9 mouse cellular contexts compared by ENCODE assay signal in the genomic region with DNA sequence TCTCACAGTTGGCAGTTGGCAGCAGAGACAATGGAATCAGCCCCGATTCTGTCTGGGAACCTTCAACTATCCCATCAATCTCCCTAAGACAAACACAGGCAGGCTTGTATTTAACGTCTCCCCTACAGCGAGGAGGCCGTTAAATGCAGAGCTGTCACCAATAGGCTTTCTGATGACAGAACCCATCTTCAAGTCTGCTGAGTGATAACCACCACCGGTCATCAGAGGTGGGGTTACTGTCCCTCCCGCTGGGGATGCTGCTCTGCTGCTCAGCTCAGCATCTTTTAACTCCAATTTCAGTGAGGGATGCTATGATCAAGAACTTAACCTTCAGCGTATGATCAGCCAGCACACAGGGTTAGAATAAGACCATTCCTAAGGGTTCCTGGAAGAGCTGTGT. TPM values are rescaled to one million over a fixed set of nuclear protein-coding genes. Genes with fewer than 3 reads are reported as not detected.
DNase-seq lines count a peak whose midpoint lies in the region; ATAC-seq and TF ChIP-seq lines count a peak whose summit lies in the region.
"Had no signal": no experiment of that assay in that cellular context is flagged by ENCODE, and none has a peak within 500 bp of the region (broad histone marks: within the 10 kb centered on the region; RNA-seq: fewer than 3 reads in every experiment).

No protein-coding gene starts in this region.

- no peak overlapping the region for H3K27ac ChIP-seq in hindbrain, embryonic 12.5 days
- peak overlapping the region; percentile 79 for H3K27ac ChIP-seq in liver, postnatal 0 days (ENCODE audit: low read depth)
- H3K27ac ChIP-seq in stomach, postnatal 0 days (replicated peaks) = no peak overlapping the region

- H3K4me3 ChIP-seq in hindbrain, embryonic 12.5 days = 0 out of 2 replicates have a peak overlapping the region, but pooled peaks have one; percentile 67
- peak overlapping the region; percentile 74 for H3K4me3 ChIP-seq in liver, postnatal 0 days (ENCODE audit: low read depth, low read length)
- peak overlapping the region; percentile 78 for H3K4me3 ChIP-seq in stomach, postnatal 0 days (ENCODE audit: low read depth, low read length)

- TF ChIP-seq CTCF in liver, postnatal 0 days (IDR thresholded peaks at IDR 0.05; ENCODE audit: low read depth) = no peak
- no peak for TF ChIP-seq CTCF in stomach, postnatal 0 days (IDR thresholded peaks at IDR 0.05; ENCODE audit: low read depth)

- H3K36me3 ChIP-seq in hindbrain, embryonic 12.5 days = no peaks in the 10 kb centered on the region
- peaks cover 5% of the 10 kb centered on the region; the same call in 1 of the 2 replicates for H3K36me3 ChIP-seq in liver, postnatal 0 days (replicated peaks; ENCODE audit: insufficient read depth, low read length)
- H3K36me3 ChIP-seq in stomach, postnatal 0 days (ENCODE audit: control insufficient read depth, insufficient read depth, low read length) = no peaks in the 10 kb centered on the region

- intact Hi-C loops in left cerebral cortex, postnatal 36 days (cut with DNase I) = no loop called here

- H3K4me2 ChIP-seq in hindbrain, embryonic 12.5 days (replicated peaks) = peak overlapping the region; percentile 98
- peak overlapping the region; percentile 83 for H3K4me2 ChIP-seq in liver, postnatal 0 days (ENCODE audit: low read depth, low read length)
- H3K4me2 ChIP-seq in stomach, postnatal 0 days (replicated peaks; ENCODE audit: low read depth) = peak overlapping the region; percentile 100

- ATAC-seq in hindbrain, embryonic 12.5 days (ENCODE audit: low FRiP score) = no peak
- peak; percentile 25 for ATAC-seq in liver, postnatal 0 days
- no peak for ATAC-seq in stomach, postnatal 0 days (ENCODE audit: low FRiP score, low TSS enrichment)

- H3K4me1 ChIP-seq in hindbrain, embryonic 12.5 days = peaks cover 30% of the 10 kb centered on the region
- peaks cover 24% of the 10 kb centered on the region for H3K4me1 ChIP-seq in liver, postnatal 0 days (ENCODE audit: insufficient read depth)
- H3K4me1 ChIP-seq in stomach, postnatal 0 days (replicated peaks; ENCODE audit: control insufficient read depth, insufficient read depth) = peaks cover 8% of the 10 kb centered on the region

- 6% methylated on average over 7 of the region's 7 CpGs for WGBS in hindbrain, embryonic 12.5 days
- 9% methylated on average over 7 of the region's 7 CpGs for WGBS in liver, postnatal 0 days (ENCODE audit: insufficient replicate concordance)
- WGBS in stomach, postnatal 0 days = 36% methylated on average over 7 of the region's 7 CpGs

- no peak overlapping the region for H3K9ac ChIP-seq in hindbrain, embryonic 12.5 days
- peak overlapping the region; percentile 83 for H3K9ac ChIP-seq in liver, postnatal 0 days (replicated peaks)
- H3K9ac ChIP-seq in stomach, postnatal 0 days (ENCODE audit: low read length) = peak overlapping the region; percentile 87; the same call in 1 of the 2 replicates

- peak; percentile 13 for DNase-seq in retina, embryonic 14.5 days (ENCODE audit: low spot score)
- no peak for DNase-seq in retina, postnatal 1 day
- no peak for DNase-seq in liver, postnatal 0 days
- DNase-seq in stomach, postnatal 0 days (ENCODE audit: low spot score) = no peak
- DNase-seq in ovary, postnatal 14 days (ENCODE audit: low spot score) = no peak
- no peak for DNase-seq in left cerebral cortex, postnatal 36 days (ENCODE audit: low spot score in 2 of 2)
- DNase-seq: adrenal gland, postnatal 36 days; lung, adult 2 months had no signal

- no peaks in the 10 kb centered on the region for H3K9me3 ChIP-seq in hindbrain, embryonic 12.5 days (replicated peaks)
- no peaks in the 10 kb centered on the region for H3K9me3 ChIP-seq in liver, postnatal 0 days (ENCODE audit: low read length)
- no peaks in the 10 kb centered on the region for H3K9me3 ChIP-seq in stomach, postnatal 0 days (ENCODE audit: control insufficient read depth, low read length)

- peaks cover 47% of the 10 kb centered on the region for H3K27me3 ChIP-seq in hindbrain, embryonic 12.5 days
- peaks cover 24% of the 10 kb centered on the region for H3K27me3 ChIP-seq in liver, postnatal 0 days (ENCODE audit: insufficient read depth, low read length)
- H3K27me3 ChIP-seq in stomach, postnatal 0 days (ENCODE audit: control insufficient read depth, insufficient read depth, low read length) = no peaks in the 10 kb centered on the region

- no peak for TF ChIP-seq EP300 in liver, postnatal 0 days (IDR thresholded peaks at IDR 0.05; ENCODE audit: low read depth)
- TF ChIP-seq EP300 in stomach, postnatal 0 days (optimal IDR thresholded peaks at IDR 0.05) = no peak

RNA-seq across cellular contexts. Expression of gene Fhdc1, which starts 2.0 kb away (rescaled TPM):
- 5.8 and 6.0 TPM in 2 replicates for polyA plus RNA-seq in hindbrain, embryonic 12.5 days (2016; fragmentation: Nextera tagmentation; extraction: Ambion mirVana)
- 16.8 and 19.1 TPM in 2 replicates for polyA plus RNA-seq in liver, postnatal 0 days (2015; fragmentation: Nextera tagmentation; extraction: Ambion mirVana)
- 17.8 and 19.5 TPM in 2 replicates for polyA plus RNA-seq in stomach, postnatal 0 days (2015; fragmentation: Nextera tagmentation; extraction: Ambion mirVana)
- total RNA-seq in left cerebral cortex, postnatal 36 days (2021) = 1 to 10 TPM; 4.1 to 4.6 TPM
